Mouse (Mus musculus) spleen, adult 12 weeks (tissue): Measurements from ENCODE around the gene Olfr571.

Experiments
- DNase-seq: peaks from one replicate; pipeline ENCODE4 v3.0.0; 2022; ENCODE audit warnings: low spot score

The Olfr571 gene

GRCm38 (mm10) chr7:102917032-102917875 is at the start of gene Olfr571:
Olfr571 (minus strand) TSS chr7:102917536.
- no peak for DNase-seq

- no peak for DNase-seq
Observed at GRCm38 (mm10) chr7:102962360-102962759, 45.0 kb upstream of the Olfr571 start, which contains the start of gene Olfr576. Olfr576 (plus strand) TSS chr7:102962660.

- DNase-seq: no peak
Observed at GRCm38 (mm10) chr7:102958593-102958992, 41.3 kb upstream of the Olfr571 start, which contains the start of gene Olfr575. Olfr575 (minus strand) TSS chr7:102958775.

- DNase-seq: no peak
Observed at GRCm38 (mm10) chr7:102958137-102958536, 40.8 kb upstream of the Olfr571 start.

- no peak for DNase-seq
Observed at GRCm38 (mm10) chr7:102950732-102951131, 33.4 kb upstream of the Olfr571 start.

GRCm38 (mm10) chr7:102948167-102948566 is 30.8 kb upstream of the Olfr571 start, which contains the start of gene Olfr574:
Olfr574 (plus strand) TSS chr7:102948467.
- DNase-seq: no peak

- DNase-seq: no peak
Observed at GRCm38 (mm10) chr7:102943417-102943816, 26.1 kb upstream of the Olfr571 start.

- DNase-seq: no peak
Observed at GRCm38 (mm10) chr7:102942475-102942874, 25.1 kb upstream of the Olfr571 start, which contains the start of gene Olfr573-ps1. Olfr573-ps1 (minus strand) TSS chr7:102942575.

- DNase-seq: no peak
Observed at GRCm38 (mm10) chr7:102927105-102927504, 9.8 kb upstream of the Olfr571 start.

GRCm38 (mm10) chr7:102924109-102924508 is 6.8 kb upstream of the Olfr571 start, which contains the start of gene Olfr572:
Olfr572 (plus strand) TSS chr7:102924409.
- no peak for DNase-seq

GRCm38 (mm10) chr7:102919632-102920031 is 2.3 kb upstream of the Olfr571 start:
- no peak for DNase-seq

- no peak for DNase-seq
Observed at GRCm38 (mm10) chr7:102916405-102916804, 931 bp downstream of the Olfr571 start.

GRCm38 (mm10) chr7:102915261-102915660 is 2.1 kb downstream of the Olfr571 start:
- DNase-seq: no peak

- no peak for DNase-seq
Observed at GRCm38 (mm10) chr7:102890782-102891181, 26.6 kb downstream of the Olfr571 start, which contains the start of gene Olfr569. Olfr569 (minus strand) TSS chr7:102890882.

- no peak for DNase-seq
Observed at GRCm38 (mm10) chr7:102876822-102877221, 40.5 kb downstream of the Olfr571 start, which contains the start of gene Olfr568. Olfr568 (plus strand) TSS chr7:102877122.

GRCm38 (mm10) chr7:102858665-102859064 is 58.7 kb downstream of the Olfr571 start, which contains the start of gene Olfr566:
Olfr566 (minus strand) TSS chr7:102858765.
- no peak for DNase-seq

- no peak for DNase-seq
Observed at GRCm38 (mm10) chr7:102855807-102856206, 61.5 kb downstream of the Olfr571 start.
